Mouse (Mus musculus) CH12.LX (cell line): ENCODE results near the gene Zcchc7.
A peak's percentile ranks its signal among the peaks of the same experiment; 100 is the strongest.

Experiments used
- CHD2 ChIP-seq: IDR thresholded peaks from 2 replicates; pipeline ENCODE4 v1.6.1; 2011; ENCODE audit warnings: low read length, improper control_type of control experiment
- CTCF ChIP-seq, 2 experiments: IDR thresholded peaks in 1 of 2; conservative IDR thresholded peaks in 1 of 2; 2 replicates each; pipeline ENCODE4 v1.5.1; 2011 to 2012; ENCODE audit warnings: low read depth in 2 of 2, low read length in 2 of 2, improper control_type of control experiment in 1 of 2, inconsistent platforms in 1 of 2, mild to moderate bottlenecking in 1 of 2, moderate library complexity in 1 of 2
- EP300 ChIP-seq: IDR thresholded peaks from 2 replicates; pipeline ENCODE4 v1.6.1; 2011; ENCODE audit warnings: low read length, improper control_type of control experiment
- IRF4 ChIP-seq: IDR thresholded peaks from 2 replicates; pipeline ENCODE4 v1.6.1; 2014; ENCODE audit warnings: low read depth, mild to moderate bottlenecking, inconsistent platforms, low read length, improper control_type of control experiment
- MAZ ChIP-seq: IDR thresholded peaks from 2 replicates; pipeline ENCODE4 v1.6.1; 2012; ENCODE audit warnings: low read depth, mild to moderate bottlenecking, inconsistent platforms, low read length, improper control_type of control experiment, moderate library complexity
- MXI1 ChIP-seq: IDR thresholded peaks from 2 replicates; pipeline ENCODE4 v1.6.1; 2011; ENCODE audit warnings: mild to moderate bottlenecking, low read depth, low read length, improper control_type of control experiment
- NRF1 ChIP-seq: IDR thresholded peaks from 2 replicates; pipeline ENCODE4 v1.6.1; 2014; ENCODE audit warnings: low read depth, mild to moderate bottlenecking, inconsistent platforms, low read length, improper control_type of control experiment, moderate library complexity
- POLR2A ChIP-seq: IDR thresholded peaks from 2 replicates; pipeline ENCODE4 v1.6.1; 2011; ENCODE audit warnings: low read depth, mild to moderate bottlenecking, improper control_type of control experiment, low read length
- TBP ChIP-seq: conservative IDR thresholded peaks from 2 replicates; pipeline ENCODE4 v1.6.1; 2011; ENCODE audit warnings: low read depth, low read length, improper control_type of control experiment
- USF1 ChIP-seq: IDR thresholded peaks from 2 replicates; pipeline ENCODE4 v1.6.1; 2014; ENCODE audit warnings: low read depth, mild to moderate bottlenecking, inconsistent platforms, low read length, improper control_type of control experiment
- USF2 ChIP-seq: conservative IDR thresholded peaks from 2 replicates; pipeline ENCODE4 v1.6.1; 2011; ENCODE audit warnings: low read depth, low read length, improper control_type of control experiment
- ZC3H11A ChIP-seq: IDR thresholded peaks from 2 replicates; pipeline ENCODE4 v1.6.1; 2012; ENCODE audit warnings: low read depth, mild to moderate bottlenecking, inconsistent platforms, low read length, improper control_type of control experiment
- ZNF384 ChIP-seq: IDR thresholded peaks from 2 replicates; pipeline ENCODE4 v1.6.1; 2012; ENCODE audit warnings: low read depth, low read length, improper control_type of control experiment, inconsistent platforms

DNA sequence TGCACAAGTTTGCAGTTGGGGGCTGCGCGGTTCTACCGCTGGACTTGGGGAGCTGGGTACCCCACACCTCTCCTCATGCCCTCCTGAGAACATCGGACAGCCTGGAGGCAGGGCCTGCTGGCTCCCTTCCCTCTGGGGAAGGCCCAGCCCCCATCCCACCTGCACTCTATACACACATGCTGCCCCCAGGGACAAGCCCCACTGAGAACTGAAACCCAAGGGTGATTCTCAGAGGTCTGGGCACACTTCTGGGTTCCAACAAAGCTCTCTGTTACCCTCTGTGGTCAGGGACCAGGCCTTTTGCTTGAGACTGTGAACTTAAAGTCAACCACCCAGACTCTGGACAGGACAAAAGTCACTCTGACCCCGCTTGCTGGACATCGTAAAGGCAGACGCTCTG is 214.4 kb downstream of the Zcchc7 start:
- TF ChIP-seq CHD2 (peak; percentile 94), CTCF (conservative IDR thresholded peaks at IDR 0.05 in 1 of 2, IDR thresholded peaks at IDR 0.05 in 1 of 2; ENCODE audit: low read depth in 2 of 2, low read length in 2 of 2) (peak in 1 of 2 experiments; percentile 36; a peak in 2 of 4 replicates), POLR2A (no peak; the same call in 1 of the 2 replicates), USF2 (no peak), NRF1 (no peak), MXI1 (no peak), EP300 (peak; percentile 95), ZNF384 (no peak; the same call in 1 of the 2 replicates), TBP (0 out of 2 replicates have a peak, but pooled peaks have one; percentile 25), ZC3H11A (no peak), IRF4 (peak; percentile 98), USF1 (no peak), MAZ (peak; percentile 70)
